8 mouse cellular contexts compared by ENCODE assay signal in the genomic region with DNA sequence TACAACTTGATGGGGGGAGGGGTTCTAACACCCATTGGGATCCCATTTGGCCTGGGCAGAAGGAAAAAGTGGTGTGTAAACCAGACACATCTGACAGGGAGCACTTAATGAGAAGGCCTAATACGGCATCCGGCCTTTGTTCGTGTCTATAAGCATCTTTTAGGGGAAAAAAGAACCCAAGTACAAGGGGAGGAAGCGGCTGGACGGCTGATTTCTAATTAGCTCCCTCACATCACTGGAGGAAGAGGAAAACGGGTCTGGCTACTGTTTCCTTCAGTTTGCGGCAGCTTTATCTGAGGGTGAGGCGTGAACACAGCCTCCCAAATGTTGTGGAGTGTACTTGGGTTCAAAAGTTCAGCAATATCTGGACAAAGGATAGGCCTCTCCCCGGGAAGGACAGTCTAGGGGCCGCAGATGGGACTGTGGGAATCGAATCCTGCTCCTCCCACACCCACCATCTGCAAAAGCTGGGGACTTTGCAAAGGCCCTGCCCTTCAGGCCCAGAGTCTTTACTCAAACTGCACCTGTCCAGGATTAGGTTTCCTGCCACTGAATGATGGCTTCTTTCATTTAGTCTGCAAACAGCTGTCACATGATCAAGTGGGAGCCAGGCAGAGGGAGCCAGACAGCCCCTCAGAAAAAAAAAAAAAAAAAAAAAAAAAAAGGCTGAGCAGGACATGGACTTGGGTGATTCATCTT.
DNase-seq lines count a peak whose midpoint lies in the region; ATAC-seq and TF ChIP-seq lines count a peak whose summit lies in the region.

No protein-coding gene starts in this region.

- no peak for TF ChIP-seq CTCF in forebrain, postnatal 0 days (IDR thresholded peaks at IDR 0.05; ENCODE audit: low read depth)

- H3K9ac ChIP-seq in forebrain, postnatal 0 days: no peak overlapping the region
- H3K9ac ChIP-seq in hindbrain, embryonic 15.5 days: no peak overlapping the region
- H3K9ac ChIP-seq in liver, embryonic 15.5 days: no peak overlapping the region
- no peak overlapping the region for H3K9ac ChIP-seq in stomach, embryonic 15.5 days

- ATAC-seq in forebrain, postnatal 0 days: no peak; the same call in 1 of the 2 replicates
- ATAC-seq in hindbrain, embryonic 15.5 days (ENCODE audit: low FRiP score, low read depth): no peak
- ATAC-seq in liver, embryonic 15.5 days (ENCODE audit: insufficient read depth): peak; percentile 40; the same call in 1 of the 2 replicates
- ATAC-seq in stomach, embryonic 15.5 days (ENCODE audit: insufficient read depth, low FRiP score, low read depth): peak; percentile 74

- no peak overlapping the region for H3K4me2 ChIP-seq in forebrain, postnatal 0 days (ENCODE audit: low read depth)
- H3K4me2 ChIP-seq in hindbrain, embryonic 15.5 days: no peak overlapping the region
- no peak overlapping the region for H3K4me2 ChIP-seq in liver, embryonic 15.5 days
- H3K4me2 ChIP-seq in stomach, embryonic 15.5 days: peak overlapping the region; percentile 21; the same call in 1 of the 2 replicates

- H3K27me3 ChIP-seq in forebrain, postnatal 0 days (ENCODE audit: insufficient read depth, low read length): no peaks in the 10 kb centered on the region
- no peaks in the 10 kb centered on the region for H3K27me3 ChIP-seq in hindbrain, embryonic 15.5 days
- no peaks in the 10 kb centered on the region for H3K27me3 ChIP-seq in liver, embryonic 15.5 days
- no peaks in the 10 kb centered on the region for H3K27me3 ChIP-seq in stomach, embryonic 15.5 days (replicated peaks)

- H3K27ac ChIP-seq in forebrain, postnatal 0 days (ENCODE audit: low read depth, low read length): peak overlapping the region; percentile 54
- H3K27ac ChIP-seq in hindbrain, embryonic 15.5 days (replicated peaks): peak overlapping the region; percentile 58
- H3K27ac ChIP-seq in liver, embryonic 15.5 days (replicated peaks): no peak overlapping the region
- peak overlapping the region; percentile 77 for H3K27ac ChIP-seq in stomach, embryonic 15.5 days

- H3K4me3 ChIP-seq in forebrain, postnatal 0 days (ENCODE audit: low read depth, low read length): no peak overlapping the region
- H3K4me3 ChIP-seq in hindbrain, embryonic 15.5 days: no peak overlapping the region
- H3K4me3 ChIP-seq in liver, embryonic 15.5 days (replicated peaks): no peak overlapping the region
- H3K4me3 ChIP-seq in stomach, embryonic 15.5 days (replicated peaks): no peak overlapping the region

- WGBS in forebrain, postnatal 0 days: 4% methylated on average over 11 of the region's 11 CpGs
- WGBS in hindbrain, embryonic 15.5 days: 17% methylated on average over 11 of the region's 11 CpGs
- WGBS in liver, embryonic 15.5 days (ENCODE audit: insufficient replicate concordance): 17% methylated on average over 11 of the region's 11 CpGs
- 15% methylated on average over 11 of the region's 11 CpGs for WGBS in stomach, embryonic 15.5 days

- DNase-seq in kidney, adult 11 months: peak; percentile 16
- no peak for DNase-seq in kidney, adult 18-20 months
- DNase-seq in forebrain, postnatal 0 days: peak; percentile 44
- DNase-seq in urinary bladder, postnatal 25 days (ENCODE audit: low spot score): no peak
- DNase-seq in left cerebral cortex, adult 11 months (ENCODE audit: low spot score): no peak

- H3K36me3 ChIP-seq in forebrain, postnatal 0 days (ENCODE audit: insufficient read depth): no peaks in the 10 kb centered on the region
- H3K36me3 ChIP-seq in hindbrain, embryonic 15.5 days: no peaks in the 10 kb centered on the region
- H3K36me3 ChIP-seq in liver, embryonic 15.5 days (replicated peaks): no peaks in the 10 kb centered on the region
- no peaks in the 10 kb centered on the region for H3K36me3 ChIP-seq in stomach, embryonic 15.5 days

- no peaks in the 10 kb centered on the region for H3K9me3 ChIP-seq in forebrain, postnatal 0 days (ENCODE audit: low read length)
- no peaks in the 10 kb centered on the region for H3K9me3 ChIP-seq in hindbrain, embryonic 15.5 days
- H3K9me3 ChIP-seq in liver, embryonic 15.5 days (replicated peaks): no peaks in the 10 kb centered on the region
- H3K9me3 ChIP-seq in stomach, embryonic 15.5 days: no peaks in the 10 kb centered on the region

- H3K4me1 ChIP-seq in forebrain, postnatal 0 days (ENCODE audit: insufficient read depth): peaks cover 43% of the 10 kb centered on the region
- peaks cover 49% of the 10 kb centered on the region for H3K4me1 ChIP-seq in hindbrain, embryonic 15.5 days (replicated peaks)
- H3K4me1 ChIP-seq in liver, embryonic 15.5 days (replicated peaks): 0 out of 2 replicates have a peak, but pooled peaks cover 3% of the 10 kb centered on the region
- H3K4me1 ChIP-seq in stomach, embryonic 15.5 days: peaks cover 22% of the 10 kb centered on the region

Comparison
In these comparisons a context has a peak if more than half of its experiments do, and no peak if none do; other contexts are left out.
1. DNase-seq: peak in kidney, adult 11 months (single experiment) and forebrain, postnatal 0 days (single experiment); none in kidney, adult 18-20 months (single experiment), urinary bladder, postnatal 25 days (single experiment) and left cerebral cortex, adult 11 months (single experiment).
2. ATAC-seq: peak in liver, embryonic 15.5 days (single experiment) and stomach, embryonic 15.5 days (single experiment); none in forebrain, postnatal 0 days (single experiment) and hindbrain, embryonic 15.5 days (single experiment).